Mouse (Mus musculus): ENCODE measurements around the gene Nav2.

Gene Nav2

GRCm38 (mm10) chr7:49105501-49105900, 197.0 kb downstream of the Nav2 start:
- no peak for DNase-seq

- no peak for DNase-seq
Observed at GRCm38 (mm10) chr7:49108076-49108475, 199.6 kb downstream of the Nav2 start.

DNA sequence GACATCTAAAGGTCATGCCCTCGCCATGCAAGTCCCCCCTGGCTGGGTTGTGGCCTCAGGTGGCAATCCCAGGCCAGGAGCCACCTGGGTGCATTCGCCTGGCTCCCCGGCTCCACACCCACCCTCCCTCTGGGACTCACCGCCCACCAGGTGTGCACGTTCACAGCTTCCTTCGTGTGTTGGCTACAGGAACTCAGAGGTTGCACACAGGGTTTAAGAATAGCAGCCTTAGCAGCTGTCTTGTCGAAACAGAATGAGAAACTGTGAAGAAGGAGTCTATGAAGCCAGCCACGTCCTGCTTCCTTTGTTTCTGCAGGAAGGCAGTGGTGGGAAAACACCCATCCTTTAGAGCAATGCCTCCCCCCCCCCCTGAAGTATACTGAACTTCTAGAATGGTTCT, 210.5 kb downstream of the Nav2 start:
- peak; percentile 21 for DNase-seq

DNA sequence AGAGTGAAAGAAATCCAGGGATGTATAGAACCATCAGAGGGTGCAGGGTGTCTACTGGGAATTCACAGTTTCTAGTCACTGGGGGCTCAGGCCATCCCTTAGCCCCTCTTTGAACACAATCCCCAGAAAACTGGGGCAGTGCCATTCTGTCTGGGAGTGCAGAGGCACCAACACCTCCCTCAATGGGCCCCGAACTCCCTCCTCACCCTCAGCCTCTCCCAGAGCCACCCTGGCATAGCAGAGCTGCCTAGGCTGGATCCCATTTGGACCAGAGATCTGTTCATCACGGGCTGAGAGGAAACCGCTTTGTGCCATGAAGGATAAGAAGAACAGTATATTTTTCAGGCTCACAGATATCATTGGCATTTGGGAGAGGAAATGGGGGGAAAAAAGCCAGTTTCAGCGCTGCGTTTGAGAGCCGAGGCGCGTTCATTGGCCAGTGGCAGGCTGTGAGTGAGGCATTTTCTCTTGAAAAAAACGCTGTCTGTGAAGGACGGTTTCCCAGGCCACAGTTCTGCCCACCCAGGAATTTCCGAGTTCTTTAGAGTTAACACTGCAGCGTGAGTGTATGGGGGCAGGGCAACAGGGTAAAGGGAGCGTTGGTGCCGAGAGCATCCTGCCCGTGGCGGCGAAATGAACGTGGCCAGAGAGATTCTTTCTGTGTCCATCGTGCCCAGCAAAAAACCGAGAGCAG, 211.4 kb downstream of the Nav2 start:
- peak; percentile 28 for DNase-seq

- no peak for DNase-seq
Observed at GRCm38 (mm10) chr7:49120488-49120864, 212.0 kb downstream of the Nav2 start.

GRCm38 (mm10) chr7:49120935-49121691, 212.6 kb downstream of the Nav2 start:
- DNase-seq, result peak; percentile 95

DNA sequence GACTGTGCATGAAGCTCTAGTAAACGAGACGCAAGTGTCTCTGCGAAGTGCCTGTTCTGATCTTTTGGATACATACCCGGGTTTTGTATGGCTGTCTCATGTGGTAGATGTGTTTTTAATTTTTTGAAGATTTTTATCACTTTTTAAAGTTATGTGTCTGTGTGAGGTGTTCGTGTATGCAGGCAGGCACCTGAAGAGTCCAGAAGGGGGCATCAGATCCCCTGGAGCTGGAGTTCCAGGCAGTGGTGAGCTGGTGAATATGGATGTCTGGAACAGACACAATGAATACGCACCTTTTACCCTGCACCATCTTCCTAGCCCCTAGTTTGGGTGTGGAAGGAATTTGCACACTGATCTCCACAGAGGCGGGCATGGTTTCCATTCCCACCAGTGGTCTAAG, 214.0 kb downstream of the Nav2 start:
- no peak for DNase-seq

DNA sequence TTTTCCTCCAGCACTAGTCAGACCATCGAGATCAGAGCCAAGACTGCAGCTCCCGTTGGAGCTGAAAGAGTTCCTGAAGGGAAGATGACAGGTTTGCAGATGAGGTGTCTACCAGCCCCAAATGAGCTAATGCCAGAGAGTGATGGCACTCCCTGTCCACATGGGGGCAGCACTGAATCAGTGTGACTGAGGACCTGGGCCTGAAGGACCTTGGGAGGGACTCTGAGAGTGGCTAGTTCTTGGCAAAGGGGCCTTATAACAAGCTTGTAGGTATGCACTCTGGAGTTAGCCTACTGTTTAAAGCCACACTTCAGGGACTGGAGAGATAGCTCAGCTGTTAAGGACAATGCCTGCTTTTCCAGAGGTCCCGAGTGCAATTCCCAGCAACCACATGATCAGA, 217.0 kb downstream of the Nav2 start:
- peak; percentile 53 for DNase-seq

DNA sequence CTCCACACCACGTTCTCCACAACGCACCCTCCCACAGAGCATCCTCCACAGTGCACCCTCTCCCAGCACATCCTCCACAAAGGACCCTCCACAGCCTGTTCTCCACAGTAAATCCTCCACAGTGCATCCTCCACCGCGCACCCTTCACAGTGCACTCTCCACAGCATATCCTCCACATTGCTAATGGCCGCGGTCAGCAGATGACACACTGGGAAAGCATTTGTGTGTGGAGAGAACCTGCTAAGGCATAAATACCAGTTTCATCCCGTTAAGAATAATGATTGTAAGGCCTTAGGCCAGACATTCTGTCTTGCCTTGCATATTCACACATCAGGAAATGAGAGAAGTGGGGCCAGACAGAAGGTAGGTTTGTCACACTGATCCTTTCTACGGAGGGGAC, 219.7 kb downstream of the Nav2 start:
- no peak for DNase-seq

DNA sequence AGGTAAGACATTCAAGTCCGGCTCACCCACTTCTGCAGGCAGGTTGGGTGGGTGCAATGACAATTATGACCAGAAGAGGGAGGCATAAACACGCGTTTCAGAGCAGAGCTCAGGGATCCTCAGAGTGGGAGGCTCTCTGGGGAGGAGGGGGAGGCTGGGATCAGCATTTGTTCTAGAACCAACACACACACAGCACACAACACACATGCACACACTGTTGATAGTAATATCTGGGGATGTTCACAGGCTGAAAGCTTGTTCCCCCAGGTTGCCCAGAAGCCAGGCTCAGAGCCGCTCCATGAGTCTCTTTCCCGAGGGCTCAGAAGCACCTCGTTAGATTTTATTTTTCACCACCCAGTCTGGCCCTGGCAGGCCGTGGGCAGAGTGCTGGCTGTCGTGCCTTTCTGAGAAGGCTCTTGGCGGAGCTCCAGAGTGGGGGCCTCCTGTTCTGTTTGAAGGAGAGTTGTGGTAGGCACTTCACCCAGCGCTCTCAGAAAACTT, 224.4 kb downstream of the Nav2 start:
- DNase-seq, result peak; percentile 94

- DNase-seq, result no peak
Observed at GRCm38 (mm10) chr7:49134396-49134795, 225.9 kb downstream of the Nav2 start.

- DNase-seq, result no peak
Observed at GRCm38 (mm10) chr7:49139762-49140161, 231.2 kb downstream of the Nav2 start.

DNA sequence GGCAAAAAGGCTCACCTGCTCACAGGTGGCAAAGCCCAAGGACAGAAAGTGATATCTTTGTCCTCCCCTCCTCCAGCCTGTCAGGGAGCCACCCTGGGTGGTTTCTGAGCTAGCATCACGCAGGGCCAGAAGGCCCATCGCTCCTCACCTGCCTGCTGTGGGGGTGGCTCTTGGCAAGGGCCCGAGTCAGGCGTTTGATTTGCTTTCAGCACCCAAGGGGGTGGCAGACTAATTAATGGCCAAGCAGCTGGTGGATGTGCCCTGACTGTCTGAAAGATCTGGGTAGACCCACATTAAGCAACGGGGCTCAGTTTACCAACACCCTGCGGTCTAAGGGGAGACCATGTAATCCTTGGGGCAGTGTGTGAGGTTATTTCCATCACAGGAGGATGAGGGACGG, 235.4 kb downstream of the Nav2 start:
- no peak for DNase-seq

DNA sequence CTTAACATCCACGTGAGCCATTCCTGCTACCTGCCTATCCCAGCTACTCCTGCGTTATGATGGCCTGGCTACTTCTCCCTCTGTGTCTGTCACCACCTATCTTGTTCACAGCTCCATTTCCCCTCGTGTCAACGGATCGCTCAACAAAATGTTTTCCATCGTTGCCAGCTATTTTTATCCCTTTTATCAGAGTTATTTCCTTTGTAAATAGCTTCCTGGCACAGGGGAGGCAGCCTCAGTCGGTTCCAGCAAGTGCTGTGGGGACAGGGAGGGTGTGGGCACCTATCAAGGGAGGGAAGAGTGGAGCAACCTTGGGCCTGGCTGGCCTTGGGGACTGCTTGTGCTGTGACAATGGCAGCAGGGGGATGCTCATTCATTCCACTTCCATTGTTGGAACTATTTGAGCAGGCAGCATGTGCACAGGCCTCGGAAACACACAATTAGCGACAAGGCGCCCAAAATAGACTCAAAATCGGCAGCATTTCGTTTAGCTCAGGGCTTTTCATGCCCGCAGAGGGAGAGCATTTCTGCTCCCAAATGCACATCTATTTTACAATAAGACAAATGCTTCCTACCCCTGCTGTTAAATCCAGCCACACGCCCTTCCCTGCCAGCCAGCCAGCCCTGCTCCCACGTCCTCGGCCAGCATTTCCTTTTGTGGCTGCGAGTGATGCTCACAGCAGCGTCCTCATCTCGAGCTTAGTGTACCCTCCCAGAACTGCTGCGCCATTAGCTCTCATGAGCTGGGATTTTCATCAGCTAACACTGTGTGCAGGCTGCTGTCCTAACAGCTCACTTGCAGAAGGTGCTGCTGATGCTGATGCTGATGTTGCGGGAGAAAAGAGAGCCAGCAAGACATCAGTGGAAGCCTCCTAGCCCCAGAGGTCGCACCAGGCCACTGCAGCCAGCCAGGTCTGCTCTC, 237.5 kb downstream of the Nav2 start:
- DNase-seq, result peak; percentile 51

GRCm38 (mm10) chr7:49152297-49152696, 243.8 kb downstream of the Nav2 start:
- peak; percentile 37 for DNase-seq

DNA sequence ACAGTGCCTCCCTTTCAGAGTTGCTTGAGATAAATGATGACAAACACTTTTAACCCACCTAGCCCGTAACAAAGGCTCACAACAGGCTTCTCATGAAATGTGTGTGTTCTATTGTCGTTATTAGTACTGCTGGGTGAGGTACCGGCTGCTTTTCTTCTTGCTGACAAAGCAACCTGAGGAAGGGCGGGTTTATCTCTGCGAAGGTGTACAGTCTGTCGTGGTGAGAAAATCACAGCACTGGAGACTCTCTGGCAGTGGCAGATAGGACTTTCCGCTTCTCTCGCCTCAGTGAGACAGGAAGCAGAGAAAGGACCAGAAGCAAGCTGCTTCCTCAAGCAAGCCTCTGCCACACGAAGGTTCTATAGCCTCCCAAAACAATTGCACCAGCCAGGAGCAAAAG, 244.2 kb downstream of the Nav2 start:
- no peak for DNase-seq

DNA sequence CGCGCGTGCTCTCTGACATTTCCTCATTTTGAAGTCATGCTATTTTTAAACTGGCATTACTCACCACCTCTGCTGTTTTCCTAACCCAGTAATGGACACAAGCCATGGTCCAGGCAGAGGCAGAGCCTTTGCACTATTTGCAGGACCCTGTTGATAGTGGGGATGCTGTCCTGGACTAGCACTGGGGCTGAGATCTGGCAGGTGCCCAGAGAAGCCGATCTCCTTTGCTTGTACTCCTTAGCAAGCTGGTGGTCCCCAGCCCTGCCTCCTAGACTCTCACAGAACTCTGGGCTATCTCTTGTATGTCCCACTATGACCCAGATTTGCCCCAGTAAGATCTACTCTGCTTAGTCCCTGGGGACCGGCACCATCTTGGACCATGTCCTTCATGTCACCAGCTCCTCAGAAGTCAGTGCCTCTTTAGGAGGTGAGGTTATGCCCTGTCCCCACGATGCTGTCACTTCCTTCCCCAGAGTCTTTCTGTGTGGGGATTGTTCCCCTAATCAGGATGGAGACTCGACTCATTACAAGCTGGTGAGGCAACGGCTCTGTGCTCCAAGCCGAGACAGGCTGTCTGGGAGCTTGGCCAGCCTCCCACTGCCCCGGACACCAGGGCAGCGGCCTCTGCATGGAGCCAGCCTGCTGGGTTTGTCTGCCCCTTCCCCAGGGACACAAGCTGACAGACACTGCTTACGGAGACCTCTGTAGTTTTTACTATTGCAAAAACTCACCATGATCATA, 250.3 kb downstream of the Nav2 start:
- no peak for DNase-seq

GRCm38 (mm10) chr7:49159646-49160555, 251.4 kb downstream of the Nav2 start:
- no peak for DNase-seq

DNA sequence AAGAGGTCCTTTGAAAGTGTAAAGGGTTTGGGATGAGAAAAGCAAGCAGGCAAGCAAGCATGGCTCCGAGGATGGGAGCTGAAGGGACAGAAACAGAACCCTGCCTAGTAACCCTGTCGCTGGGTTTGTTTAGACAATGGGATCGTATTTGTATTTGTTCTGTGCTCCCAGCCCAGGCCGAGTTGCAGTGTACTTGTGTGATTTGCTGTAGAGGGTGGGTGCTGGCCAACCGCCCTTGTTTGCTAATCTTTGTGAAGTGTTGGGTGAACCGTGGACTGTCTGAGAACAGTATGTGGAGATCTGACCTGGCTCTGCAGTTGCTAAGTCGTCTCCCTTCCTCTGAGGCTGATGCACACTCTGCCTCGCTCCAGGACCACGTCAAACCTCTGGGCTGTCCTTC, 253.6 kb downstream of the Nav2 start:
- no peak for DNase-seq

DNA sequence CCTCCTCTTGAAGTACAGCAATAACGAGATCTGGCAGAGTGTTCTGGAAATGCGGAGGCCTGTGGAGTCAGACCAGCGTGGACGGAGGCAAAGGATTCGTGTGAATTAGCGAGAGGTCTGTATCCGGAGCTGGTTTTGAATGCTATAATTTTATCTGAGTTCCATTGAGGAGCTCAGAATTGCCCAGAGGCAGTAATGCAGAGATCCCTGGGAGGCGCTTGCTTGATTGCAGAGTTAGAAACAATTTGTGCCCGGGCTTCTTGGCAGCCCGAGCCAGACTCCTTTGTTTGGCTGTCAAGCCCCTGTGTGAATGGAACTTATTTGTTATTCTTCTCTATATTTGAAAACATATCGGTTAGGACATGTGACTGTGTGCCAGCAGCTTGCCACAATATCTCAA, 255.3 kb downstream of the Nav2 start:
- no peak for DNase-seq

- DNase-seq, result no peak
Observed at GRCm38 (mm10) chr7:49164868-49165267, 256.4 kb downstream of the Nav2 start.

- DNase-seq, result no peak
Observed at GRCm38 (mm10) chr7:49172926-49173325, 264.4 kb downstream of the Nav2 start.

Measured in right cerebral cortex, postnatal 14 days (tissue).